Mouse (Mus musculus) small intestine, adult 2 months (tissue): ENCODE measurements at regions not wholly inside any gene's neighbourhood (a gene's known extent, or its start where the extent isn't known, plus 50 kb on each side); places are given as distances from the start of the nearest gene placed in this dataset.

Experiments used
- H3K27ac ChIP-seq: fragments of 200-500 bp; 2 replicates; pipeline ENCODE4 v1.5.1; 2012; ENCODE audit warnings: low read depth, low read length, control low read depth, inconsistent platforms; ENCODE audit not compliant: insufficient read depth
- H3K27me3 ChIP-seq: fragments of 200-500 bp; 2 replicates; pipeline ENCODE4 v1.6.1; 2012; ENCODE audit warnings: mild to moderate bottlenecking, moderate library complexity, low read length, inconsistent platforms; ENCODE audit not compliant: control insufficient read depth, insufficient read depth
- H3K36me3 ChIP-seq: fragments of 200-500 bp; 2 replicates; pipeline ENCODE4 v1.6.1; 2012; ENCODE audit warnings: mild to moderate bottlenecking, low read length, control low read depth, inconsistent platforms; ENCODE audit not compliant: control insufficient read depth, insufficient read depth
- H3K4me1 ChIP-seq: fragments of 200-500 bp; 2 replicates; pipeline ENCODE4 v1.6.1; 2012; ENCODE audit warnings: low read length, inconsistent platforms, mixed read lengths; ENCODE audit not compliant: control insufficient read depth, insufficient read depth, insufficient read length
- H3K4me3 ChIP-seq: fragments of 200-500 bp; 2 replicates; pipeline ENCODE4 v1.5.1; 2012; ENCODE audit warnings: low read depth, mild to moderate bottlenecking, control low read depth, inconsistent platforms, low read length, moderate library complexity
- CTCF ChIP-seq: fragments of 200-500 bp; IDR thresholded peaks from 2 replicates; pipeline ENCODE4 v1.5.1; 2012; ENCODE audit warnings: low read depth, mild to moderate bottlenecking, control low read depth, inconsistent platforms, low read length, moderate library complexity, mixed read lengths; ENCODE audit not compliant: insufficient replicate concordance, insufficient read length; ENCODE audit errors: extremely low read depth
- POLR2A ChIP-seq: fragments of 200-500 bp; IDR thresholded peaks from 2 replicates; pipeline ENCODE4 v1.6.1; 2012; ENCODE audit warnings: low read depth, mild to moderate bottlenecking, control low read depth, inconsistent platforms, low read length, moderate library complexity
- WGBS: fragments of 180-500 bp; shearing (Covaris S2); methylation state at CpG from one replicate; pipeline ENCODE4 v1.1.7; 2018; 5-methylcytosine and 5-hydroxymethylcytosine counted together

GRCm38 (mm10) chr3:40102698-40103097, 428.4 kb upstream of the Intu start:
- Histone ChIP-seq H3K27ac (no peak overlapping the region), H3K27me3 (no peaks in the 10 kb centered on the region), H3K36me3 (no peaks in the 10 kb centered on the region), H3K4me3 (no peak overlapping the region), H3K4me1 (no peaks in the 10 kb centered on the region)
- WGBS = 65% methylated on average over 4 of the region's 4 CpGs
- no peak for TF ChIP-seq POLR2A
- no peak for TF ChIP-seq CTCF

- H3K27me3 ChIP-seq = no peaks in the 10 kb centered on the region
- no peak overlapping the region for H3K4me3 ChIP-seq
- WGBS = 63% methylated on average over 4 of the region's 4 CpGs
- no peak for TF ChIP-seq POLR2A
- no peak for TF ChIP-seq CTCF
- H3K4me1 ChIP-seq = no peaks in the 10 kb centered on the region
- no peaks in the 10 kb centered on the region for H3K36me3 ChIP-seq
- H3K27ac ChIP-seq = no peak overlapping the region
These were observed 416.3 kb upstream of the Intu start for GRCm38 (mm10) chr3:40114811-40115210.

- no peaks in the 10 kb centered on the region for H3K36me3 ChIP-seq
- H3K4me1 ChIP-seq = no peaks in the 10 kb centered on the region
- H3K27ac ChIP-seq = no peak overlapping the region
- no peak for TF ChIP-seq CTCF
- no peak for TF ChIP-seq POLR2A
- H3K27me3 ChIP-seq = no peaks in the 10 kb centered on the region
- H3K4me3 ChIP-seq = no peak overlapping the region
- WGBS = 79% methylated on average over 3 of the region's 3 CpGs
These were observed 412.5 kb upstream of the Intu start for GRCm38 (mm10) chr3:40118551-40118950.

- Histone ChIP-seq H3K36me3 (no peaks in the 10 kb centered on the region), H3K27me3 (no peaks in the 10 kb centered on the region), H3K4me1 (no peaks in the 10 kb centered on the region), H3K4me3 (no peak overlapping the region), H3K27ac (no peak overlapping the region)
- WGBS = 45% methylated on average over 1 of the region's 1 CpGs
- no peak for TF ChIP-seq CTCF
- TF ChIP-seq POLR2A = no peak
These were observed 411.6 kb upstream of the Intu start for GRCm38 (mm10) chr3:40119462-40119861.

GRCm38 (mm10) chr3:40120298-40120875, 410.7 kb upstream of the Intu start:
- Histone ChIP-seq H3K4me3 (no peak overlapping the region), H3K4me1 (no peaks in the 10 kb centered on the region), H3K27me3 (no peaks in the 10 kb centered on the region), H3K27ac (no peak overlapping the region), H3K36me3 (no peaks in the 10 kb centered on the region)
- WGBS = 26% methylated on average over 4 of the region's 4 CpGs
- TF ChIP-seq POLR2A (no peak), CTCF (no peak)

- no peak overlapping the region for H3K27ac ChIP-seq
- no peaks in the 10 kb centered on the region for H3K27me3 ChIP-seq
- WGBS = 92% methylated on average over 9 of the region's 9 CpGs
- H3K4me3 ChIP-seq = no peak overlapping the region
- TF ChIP-seq POLR2A (no peak), CTCF (no peak)
- H3K36me3 ChIP-seq = no peaks in the 10 kb centered on the region
- no peaks in the 10 kb centered on the region for H3K4me1 ChIP-seq
These were observed 407.4 kb upstream of the Intu start for GRCm38 (mm10) chr3:40123558-40124236.

- no peak overlapping the region for H3K27ac ChIP-seq
- WGBS = 80% methylated on average over 2 of the region's 2 CpGs
- H3K36me3 ChIP-seq = no peaks in the 10 kb centered on the region
- TF ChIP-seq CTCF = no peak
- TF ChIP-seq POLR2A = no peak
- H3K4me1 ChIP-seq = no peaks in the 10 kb centered on the region
- H3K4me3 ChIP-seq = no peak overlapping the region
- H3K27me3 ChIP-seq = no peaks in the 10 kb centered on the region
These were observed 404.2 kb upstream of the Intu start for GRCm38 (mm10) chr3:40126903-40127302.
